Mouse (Mus musculus) cerebellum, adult 8-10 months (tissue): ENCODE results near the gene Ambn.
"Not testable (repeated sequence)": the region's sequence is repeated elsewhere in the genome, so short reads cannot be mapped to it uniquely, and the experiment has no call there.

Experiments used
- DNase-seq: peaks from one replicate; pipeline ENCODE4 v3.0.0; 2022

Gene Ambn

GRCm38 (mm10) chr5:88455691-88456090 is at the start of gene Ambn:
Gene Ambn (plus strand): TSS chr5:88455991.
- no peak for DNase-seq

GRCm38 (mm10) chr5:88420319-88421065 is 35.3 kb upstream of the Ambn start:
- no peak for DNase-seq

GRCm38 (mm10) chr5:88424892-88425291 is 30.9 kb upstream of the Ambn start:
- not testable (repeated sequence) for DNase-seq

GRCm38 (mm10) chr5:88426753-88427152 is 29.0 kb upstream of the Ambn start:
- DNase-seq, result no peak

- DNase-seq, result no peak
Measured at GRCm38 (mm10) chr5:88467471-88467870, 11.7 kb downstream of the Ambn start.

- DNase-seq, result no peak
Measured at GRCm38 (mm10) chr5:88468807-88469704, 13.3 kb downstream of the Ambn start.

GRCm38 (mm10) chr5:88487675-88488074 is 31.9 kb downstream of the Ambn start, which contains the start of gene Enam:
Gene Enam (plus strand): TSS chr5:88487975.
- DNase-seq, result no peak

GRCm38 (mm10) chr5:88489004-88489403 is 33.2 kb downstream of the Ambn start:
- DNase-seq, result no peak

GRCm38 (mm10) chr5:88491111-88491510 is 35.3 kb downstream of the Ambn start:
- no peak for DNase-seq

- DNase-seq, result no peak
Measured at GRCm38 (mm10) chr5:88499781-88500180, 44.0 kb downstream of the Ambn start.

- DNase-seq, result no peak
Measured at GRCm38 (mm10) chr5:88508555-88508954, 52.8 kb downstream of the Ambn start.

- no peak for DNase-seq
Measured at GRCm38 (mm10) chr5:88508990-88509389, 53.2 kb downstream of the Ambn start.
